In the genomic region with DNA sequence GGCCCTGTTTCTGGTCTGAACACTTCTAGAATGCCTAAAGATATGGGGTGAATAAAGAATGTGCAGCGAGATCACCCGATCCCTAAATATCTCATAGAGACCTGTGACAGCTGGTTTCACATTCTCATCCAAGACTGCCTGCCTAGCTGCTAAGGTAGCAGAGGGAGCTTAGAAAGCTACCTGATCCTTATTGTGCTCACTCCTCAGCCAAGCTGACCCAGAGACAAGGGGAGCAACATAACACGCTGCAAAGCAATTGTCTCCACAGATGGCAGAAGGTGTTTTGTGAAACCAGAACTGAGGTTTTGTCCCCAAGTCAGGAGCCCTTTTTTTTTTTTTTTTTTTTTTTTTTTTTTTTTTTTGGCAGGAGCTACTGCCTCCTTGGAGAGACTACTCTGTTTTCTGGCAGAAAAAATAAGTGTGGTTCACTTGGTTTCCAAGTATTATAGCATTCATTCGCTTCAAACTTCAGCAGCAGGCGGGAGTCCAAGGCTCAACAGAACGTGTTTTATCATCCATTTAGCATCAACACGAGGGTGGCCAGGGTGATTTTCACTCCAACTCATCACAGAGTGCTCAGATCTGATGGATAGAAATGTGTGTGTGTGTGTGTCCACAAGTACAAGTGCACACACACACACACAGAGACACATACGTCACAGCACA, we compare ENCODE assay signal across 14 mouse cellular contexts. TPM values are rescaled to one million over a fixed set of nuclear protein-coding genes. Genes with fewer than 3 reads are reported as not detected.
DNase-seq lines count a peak whose midpoint lies in the region; ATAC-seq and TF ChIP-seq lines count a peak whose summit lies in the region.
"Had no signal": no experiment of that assay in that cellular context is flagged by ENCODE, and none has a peak within 500 bp of the region (broad histone marks: within the 10 kb centered on the region; RNA-seq: fewer than 3 reads in every experiment).

No protein-coding gene starts in this region.

- ATAC-seq in frontal cortex, adult (ENCODE audit: low TSS enrichment) = peak; percentile 80
- ATAC-seq in limb, embryonic 14.5 days (ENCODE audit: low FRiP score, low read depth) = no peak
- peak; percentile 68 for ATAC-seq in forebrain, postnatal 0 days
- ATAC-seq: Patski had no signal

- H3K4me1 ChIP-seq in limb, embryonic 14.5 days (ENCODE audit: control insufficient read depth, insufficient read depth, low read length) = 0 out of 2 replicates have a peak, but pooled peaks cover 2% of the 10 kb centered on the region
- no peaks in the 10 kb centered on the region for H3K4me1 ChIP-seq in limb, embryonic 10.5 days
- H3K4me1 ChIP-seq in forebrain, postnatal 0 days (ENCODE audit: insufficient read depth) = no peaks in the 10 kb centered on the region
- H3K4me1 ChIP-seq: midbrain, embryonic 10.5 days had no signal

- no peaks in the 10 kb centered on the region for H3K36me3 ChIP-seq in limb, embryonic 14.5 days (ENCODE audit: control insufficient read depth, insufficient read depth, low read length)
- H3K36me3 ChIP-seq in limb, embryonic 10.5 days = no peaks in the 10 kb centered on the region
- peaks cover 10% of the 10 kb centered on the region; the same call in 1 of the 2 replicates for H3K36me3 ChIP-seq in forebrain, postnatal 0 days (ENCODE audit: insufficient read depth)
- H3K36me3 ChIP-seq: midbrain, embryonic 10.5 days had no signal

- H3K9ac ChIP-seq in limb, embryonic 14.5 days (ENCODE audit: low read depth, low read length, severe bottlenecking) = no peak overlapping the region
- no peak overlapping the region for H3K9ac ChIP-seq in forebrain, postnatal 0 days

- TF ChIP-seq POLR2A in limb, embryonic 14.5 days (IDR thresholded peaks at IDR 0.05; ENCODE audit: borderline replicate concordance, extremely low read depth, insufficient read depth, insufficient read length) = no peak

- no peak overlapping the region for H3K4me2 ChIP-seq in limb, embryonic 14.5 days (replicated peaks; ENCODE audit: low read depth, low read length, severe bottlenecking)
- no peak overlapping the region for H3K4me2 ChIP-seq in forebrain, postnatal 0 days (ENCODE audit: low read depth)

- no peak overlapping the region for H3K4me3 ChIP-seq in limb, embryonic 14.5 days (replicated peaks; ENCODE audit: low read length)
- H3K4me3 ChIP-seq in limb, embryonic 10.5 days = no peak overlapping the region
- H3K4me3 ChIP-seq in forebrain, postnatal 0 days (ENCODE audit: low read depth, low read length) = no peak overlapping the region
- H3K4me3 ChIP-seq: erythroblast, embryonic 14.5 days; heart, adult 2 months; midbrain, embryonic 10.5 days had no signal

- no peak for TF ChIP-seq CTCF in forebrain, postnatal 0 days (IDR thresholded peaks at IDR 0.05; ENCODE audit: low read depth)

- H3K27me3 ChIP-seq in limb, embryonic 14.5 days (ENCODE audit: control insufficient read depth, insufficient read depth, low read length) = no peaks in the 10 kb centered on the region
- H3K27me3 ChIP-seq in limb, embryonic 10.5 days (ENCODE audit: low read depth, poor library complexity, severe bottlenecking) = no peaks in the 10 kb centered on the region
- H3K27me3 ChIP-seq in forebrain, postnatal 0 days (ENCODE audit: insufficient read depth, low read length) = no peaks in the 10 kb centered on the region
- H3K27me3 ChIP-seq: Patski had no signal

- DNase-seq in frontal cortex, postnatal 25 days (ENCODE audit: low spot score in 2 of 2) = no peak
- peak; percentile 48 for DNase-seq in limb, embryonic 14.5 days (ENCODE audit: low spot score)
- DNase-seq in limb, embryonic 10.5 days (ENCODE audit: low spot score) = no peak
- peak; percentile 78 for DNase-seq in forebrain, postnatal 0 days
- peak; percentile 52 for DNase-seq in right cerebral cortex, postnatal 4 days
- no peak for DNase-seq in kidney, postnatal 10 days
- no peak for DNase-seq in cerebellum, postnatal 4 days (ENCODE audit: low spot score in 2 of 2)
- DNase-seq: heart, adult 2 months; kidney, postnatal 25 days; lung, adult 2 months had no signal

- H3K27ac ChIP-seq in limb, embryonic 14.5 days (replicated peaks; ENCODE audit: low read depth, low read length) = no peak overlapping the region
- H3K27ac ChIP-seq in limb, embryonic 10.5 days = no peak overlapping the region
- H3K27ac ChIP-seq in forebrain, postnatal 0 days (ENCODE audit: low read depth, low read length) = 0 out of 2 replicates have a peak overlapping the region, but pooled peaks have one; percentile 21
- H3K27ac ChIP-seq: heart, adult 2 months; midbrain, embryonic 10.5 days had no signal

- H3K9me3 ChIP-seq in limb, embryonic 14.5 days (ENCODE audit: control insufficient read depth, low read length) = no peaks in the 10 kb centered on the region
- no peaks in the 10 kb centered on the region for H3K9me3 ChIP-seq in limb, embryonic 10.5 days (replicated peaks)
- H3K9me3 ChIP-seq in forebrain, postnatal 0 days (ENCODE audit: low read length) = no peaks in the 10 kb centered on the region
- H3K9me3 ChIP-seq: midbrain, embryonic 10.5 days had no signal

- 62% methylated on average over 8 of the region's 8 CpGs for WGBS in limb, embryonic 14.5 days
- 84% methylated on average over 8 of the region's 8 CpGs for WGBS in limb, embryonic 10.5 days
- WGBS in forebrain, postnatal 0 days = 41% methylated on average over 8 of the region's 8 CpGs

RNA-seq across cellular contexts. Expression of gene Pid1, which starts 22.6 kb away (rescaled TPM):
- polyA plus RNA-seq in limb, embryonic 14.5 days (2012; rRNA removed) = 21.1 and 22.1 TPM in 2 replicates
- 42.9 and 56.7 TPM in 2 replicates for polyA plus RNA-seq in limb, embryonic 14.5 days (2014; fragmentation: Nextera tagmentation; extraction: Ambion mirVana)
- 2.2 and 3.7 TPM in 2 replicates for polyA plus RNA-seq in limb, embryonic 10.5 days (2016; fragmentation: Nextera tagmentation; extraction: Ambion mirVana)
- total RNA-seq in forebrain, postnatal 0 days (2014; rRNA removed) = 46.3 and 48.6 TPM in 2 replicates
- 38.3 and 57.8 TPM in 2 replicates for polyA plus RNA-seq in forebrain, postnatal 0 days (2015; fragmentation: Nextera tagmentation; extraction: Ambion mirVana)

Comparison
In these comparisons a context has a peak if more than half of its experiments do, and no peak if none do; other contexts are left out.
1. DNase-seq: peak in limb, embryonic 14.5 days (single experiment), forebrain, postnatal 0 days (single experiment) and right cerebral cortex, postnatal 4 days (single experiment); none in frontal cortex, postnatal 25 days (0 of 2), limb, embryonic 10.5 days (single experiment), kidney, postnatal 10 days (single experiment) and cerebellum, postnatal 4 days (0 of 2).